Mouse (Mus musculus): ENCODE measurements around the gene Ldb3.

The Ldb3 gene

GRCm38 (mm10) chr14:34554047-34554446, 34.4 kb downstream of the Ldb3 start:
- DNase-seq, result no peak

- no peak for DNase-seq
Measured at GRCm38 (mm10) chr14:34553470-34553869, 35.0 kb downstream of the Ldb3 start.

- DNase-seq, result no peak
Measured at GRCm38 (mm10) chr14:34552226-34552625, 36.3 kb downstream of the Ldb3 start.

GRCm38 (mm10) chr14:34549004-34549671, 39.3 kb downstream of the Ldb3 start:
- DNase-seq, result peak; percentile 88

- peak; percentile 77 for DNase-seq
Measured at GRCm38 (mm10) chr14:34548391-34549001, 40.0 kb downstream of the Ldb3 start.

- no peak for DNase-seq
Measured at GRCm38 (mm10) chr14:34544545-34544944, 43.9 kb downstream of the Ldb3 start.

GRCm38 (mm10) chr14:34544001-34544400, 44.5 kb downstream of the Ldb3 start:
- DNase-seq, result no peak

- no peak for DNase-seq
Measured at GRCm38 (mm10) chr14:34543596-34543995, 44.9 kb downstream of the Ldb3 start.

- DNase-seq, result no peak
Measured at GRCm38 (mm10) chr14:34541896-34542295, 46.6 kb downstream of the Ldb3 start.

- DNase-seq, result no peak
Measured at GRCm38 (mm10) chr14:34540685-34541162, 47.8 kb downstream of the Ldb3 start.

- DNase-seq, result no peak
Measured at GRCm38 (mm10) chr14:34535883-34536282, 52.6 kb downstream of the Ldb3 start.

- DNase-seq, result no peak
Measured at GRCm38 (mm10) chr14:34533537-34533936, 54.9 kb downstream of the Ldb3 start.

- DNase-seq, result no peak
Measured at GRCm38 (mm10) chr14:34532536-34532935, 55.9 kb downstream of the Ldb3 start.

GRCm38 (mm10) chr14:34528804-34529203, 59.7 kb downstream of the Ldb3 start:
- DNase-seq, result no peak

GRCm38 (mm10) chr14:34522701-34523100, 65.8 kb downstream of the Ldb3 start, which contains the start of gene 9230112D13Rik:
Gene 9230112D13Rik, minus strand, starts transcription at chr14:34522801.
- DNase-seq, result no peak

GRCm38 (mm10) chr14:34517959-34518544, 70.4 kb downstream of the Ldb3 start:
- no peak for DNase-seq

GRCm38 (mm10) chr14:34516960-34517577, 71.4 kb downstream of the Ldb3 start:
- DNase-seq, result no peak

- DNase-seq, result no peak
Measured at GRCm38 (mm10) chr14:34515860-34516259, 72.6 kb downstream of the Ldb3 start.

- DNase-seq, result no peak
Measured at GRCm38 (mm10) chr14:34514120-34514519, 74.4 kb downstream of the Ldb3 start.

- DNase-seq, result no peak
Measured at GRCm38 (mm10) chr14:34512602-34513001, 75.9 kb downstream of the Ldb3 start.

- no peak for DNase-seq
Measured at GRCm38 (mm10) chr14:34511901-34512300, 76.6 kb downstream of the Ldb3 start.

GRCm38 (mm10) chr14:34508842-34509439, 79.5 kb downstream of the Ldb3 start:
- DNase-seq, result no peak

- DNase-seq, result no peak
Measured at GRCm38 (mm10) chr14:34508187-34508840, 80.2 kb downstream of the Ldb3 start.
